Mouse (Mus musculus) forebrain, embryonic 16.5 days (tissue): ENCODE results near the gene Ppp5c. TPM values are rescaled to one million over a fixed set of nuclear protein-coding genes. Genes with fewer than 3 reads are reported as not detected.
A peak's percentile ranks its signal among the peaks of the same experiment; 100 is the strongest.
"Not testable (repeated sequence)": the region's sequence is repeated elsewhere in the genome, so short reads cannot be mapped to it uniquely, and the experiment has no call there.

ENCODE experiments used
- ATAC-seq: fragments of 200-750 bp; cut with Nextera tagmentation; 2 replicates; pipeline ENCODE4 v1.8.0; 2017; ENCODE audit warnings: mild to moderate bottlenecking, moderate library complexity
- H3K27ac ChIP-seq: fragments of 300-500 bp; sonication (generic); 2 replicates; pipeline ENCODE4 v1.5.1; 2014; ENCODE audit warnings: low read length, control low read depth
- H3K27me3 ChIP-seq: fragments of 300-500 bp; sonication (generic); replicated peaks from 2 replicates; pipeline ENCODE4 v1.6.1; 2014; ENCODE audit warnings: low read length; ENCODE audit not compliant: control insufficient read depth, insufficient read depth
- H3K36me3 ChIP-seq: fragments of 300-500 bp; sonication (generic); 2 replicates; pipeline ENCODE4 v1.6.1; 2014; ENCODE audit not compliant: control insufficient read depth, insufficient read depth
- H3K4me1 ChIP-seq: fragments of 300-500 bp; sonication (generic); replicated peaks from 2 replicates; pipeline ENCODE4 v1.6.1; 2014; ENCODE audit warnings: low read length; ENCODE audit not compliant: control insufficient read depth, insufficient read depth
- H3K4me2 ChIP-seq: fragments of 300-500 bp; sonication (generic); 2 replicates; pipeline ENCODE4 v1.6.1; 2014; ENCODE audit warnings: mild to moderate bottlenecking, low read length, control low read depth
- H3K4me3 ChIP-seq: fragments of 300-500 bp; sonication (generic); replicated peaks from 2 replicates; pipeline ENCODE4 v1.5.1; 2014; ENCODE audit warnings: mild to moderate bottlenecking, low read length, control low read depth
- H3K9ac ChIP-seq: fragments of 300-500 bp; sonication (generic); replicated peaks from 2 replicates; pipeline ENCODE4 v1.6.1; 2014; ENCODE audit warnings: low read depth, low read length, control low read depth
- H3K9me3 ChIP-seq: fragments of 300-500 bp; sonication (generic); 2 replicates; pipeline ENCODE4 v1.6.1; 2016; ENCODE audit warnings: low read length; ENCODE audit not compliant: control insufficient read depth
- WGBS: fragments of 180-500 bp; shearing (Covaris S2); extraction: QIAGEN DNeasy Blood & Tissue Kit; methylation state at CpG from one replicate; pipeline ENCODE4 v1.1.7; 2014; 5-methylcytosine and 5-hydroxymethylcytosine counted together
- polyA plus RNA-seq: library from polyadenylated mRNA; unstranded; fragments of >200 nt; fragmentation: Nextera tagmentation; extraction: Ambion mirVana; gene quantifications from 2 replicates; pipeline ENCODE4 v1.2.1, GENCODE M21; 2015

The Ppp5c gene
- 115 and 121 TPM in 2 replicates for polyA plus RNA-seq

DNA sequence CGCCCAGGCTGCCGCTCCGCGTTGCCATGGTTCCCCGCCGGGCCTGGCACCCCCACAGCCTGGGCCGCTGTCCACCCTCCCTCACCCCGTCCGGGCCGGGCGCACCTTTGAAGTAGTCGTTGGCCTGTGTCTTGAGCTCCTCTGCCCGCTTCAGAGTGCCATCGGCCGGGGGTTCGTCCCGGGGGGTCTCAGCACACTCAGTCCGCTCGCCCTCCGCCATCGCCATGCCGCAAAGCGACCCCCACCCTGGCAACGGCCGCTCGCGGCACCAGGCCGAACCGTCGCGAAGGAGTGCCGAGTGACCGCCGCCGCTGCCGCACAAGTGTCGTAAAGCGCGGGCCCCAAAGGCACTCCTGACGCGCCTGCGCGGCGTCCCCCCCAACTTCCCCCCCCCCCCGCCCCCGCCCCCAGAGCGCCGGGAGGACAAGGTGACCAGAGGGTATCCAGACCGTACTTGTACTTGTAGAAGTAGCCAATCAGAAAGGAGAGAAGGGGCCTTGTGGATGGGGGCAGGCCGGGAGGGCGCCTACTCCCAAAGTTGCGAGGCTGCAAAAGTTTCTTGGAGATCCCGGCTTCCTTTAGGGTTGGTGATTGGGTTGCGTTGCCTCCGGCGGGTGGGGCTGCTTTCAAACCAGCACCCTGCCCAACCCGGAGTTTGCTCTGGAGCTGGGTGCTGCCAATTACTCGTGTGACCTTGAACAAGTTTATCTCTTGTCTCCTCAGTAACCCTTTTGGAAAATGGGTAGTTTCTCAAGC, at the start of gene Ppp5c:
TSS of gene Ppp5c (minus strand) at position 337 of the 756 bp plus-strand sequence.
- H3K27ac ChIP-seq, result peak within 1 kb of the TSS; percentile 53; the same call in 1 of the 2 replicates
- WGBS, result under 1% methylated on average over 51 of the region's 58 CpGs
- no peaks in the 10 kb centered on the region for H3K36me3 ChIP-seq
- peak within 1 kb of the TSS; percentile 98 for H3K4me3 ChIP-seq
- H3K4me2 ChIP-seq, result peak within 1 kb of the TSS; percentile 92
- H3K27me3 ChIP-seq, result no peaks in the 10 kb centered on the region
- peak within 1 kb of the TSS; percentile 94 for H3K9ac ChIP-seq
- peaks cover 20% of the 10 kb centered on the region for H3K4me1 ChIP-seq
- H3K9me3 ChIP-seq, result no peaks in the 10 kb centered on the region
- peak; percentile 82 for ATAC-seq

DNA sequence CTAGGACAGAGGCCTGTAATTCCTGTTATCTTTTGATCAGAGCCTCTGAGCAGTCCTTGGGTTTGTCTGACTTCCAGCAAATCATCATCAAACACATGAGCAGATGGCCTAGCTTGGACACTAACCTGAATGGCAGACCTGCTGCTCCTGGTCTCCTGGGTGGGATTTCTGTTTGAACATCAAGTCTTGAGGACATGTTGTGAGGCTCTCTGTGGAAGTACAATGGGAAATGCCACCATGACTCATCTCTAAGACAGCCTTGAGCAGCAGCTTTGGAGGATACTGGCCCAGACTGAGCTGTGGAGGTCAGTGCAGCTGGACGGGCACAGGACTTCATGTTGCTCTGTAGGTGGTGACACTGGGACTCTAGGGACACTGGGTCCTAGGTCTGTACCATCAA, 48.8 kb upstream of the Ppp5c start:
- no peaks in the 10 kb centered on the region for H3K36me3 ChIP-seq
- no peaks in the 10 kb centered on the region for H3K4me1 ChIP-seq
- H3K4me3 ChIP-seq, result no peak overlapping the region
- no peaks in the 10 kb centered on the region for H3K27me3 ChIP-seq
- no peak overlapping the region for H3K9ac ChIP-seq
- H3K27ac ChIP-seq, result no peak overlapping the region
- no peaks in the 10 kb centered on the region for H3K9me3 ChIP-seq
- H3K4me2 ChIP-seq, result no peak overlapping the region
- ATAC-seq, result no peak
- WGBS, result 89% methylated on average over 1 of the region's 1 CpGs

DNA sequence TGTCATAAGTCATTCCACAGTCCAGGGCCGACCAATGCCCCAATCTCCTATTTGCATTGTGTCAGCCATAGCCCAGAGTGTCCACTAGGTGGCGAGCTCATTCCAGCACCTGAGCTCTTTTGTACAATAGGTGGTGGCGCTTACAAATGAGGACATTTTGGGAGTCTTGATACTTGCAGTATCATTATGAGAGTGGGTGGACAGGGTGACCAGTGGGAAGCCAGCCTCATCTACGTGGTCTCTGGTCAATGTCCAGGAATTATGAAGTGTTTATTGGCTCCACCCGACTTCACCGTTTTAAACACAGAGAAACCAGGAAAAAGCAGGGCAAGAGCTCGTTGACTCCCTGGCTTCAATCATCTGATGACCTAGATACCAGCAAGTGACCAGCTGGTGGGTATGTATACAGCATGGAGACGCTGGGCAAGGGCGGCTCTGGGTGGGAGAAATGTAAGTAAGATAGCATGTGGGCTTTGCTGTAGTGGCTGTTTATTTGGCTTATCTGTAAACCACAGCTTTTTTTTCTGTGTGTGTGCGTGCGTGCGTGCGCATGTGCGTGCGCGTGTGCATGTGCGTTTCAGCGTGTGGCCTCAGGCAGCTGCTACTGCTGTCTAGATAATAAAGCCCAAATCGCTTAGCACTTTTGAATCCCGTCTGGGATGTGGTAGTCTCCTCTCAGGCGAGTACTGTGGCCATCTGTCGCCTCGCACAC, 46.3 kb upstream of the Ppp5c start, which contains the start of gene Psg16:
TSS of gene Psg16 (plus strand) at position 137 of the 712 bp plus-strand sequence.
- H3K4me1 ChIP-seq, result no peaks in the 10 kb centered on the region
- H3K27ac ChIP-seq, result no peak within 1 kb of the TSS
- no peaks in the 10 kb centered on the region for H3K27me3 ChIP-seq
- WGBS, result 64% methylated on average over 23 of the region's 23 CpGs
- H3K4me3 ChIP-seq, result 0 out of 2 replicates have a peak within 1 kb of the TSS, but pooled peaks have one; percentile 8
- H3K4me2 ChIP-seq, result peak within 1 kb of the TSS; percentile 13
- no peaks in the 10 kb centered on the region for H3K9me3 ChIP-seq
- peak within 1 kb of the TSS; percentile 12; the same call in 1 of the 2 replicates for H3K9ac ChIP-seq
- peak; percentile 71 for ATAC-seq
- H3K36me3 ChIP-seq, result no peaks in the 10 kb centered on the region

DNA sequence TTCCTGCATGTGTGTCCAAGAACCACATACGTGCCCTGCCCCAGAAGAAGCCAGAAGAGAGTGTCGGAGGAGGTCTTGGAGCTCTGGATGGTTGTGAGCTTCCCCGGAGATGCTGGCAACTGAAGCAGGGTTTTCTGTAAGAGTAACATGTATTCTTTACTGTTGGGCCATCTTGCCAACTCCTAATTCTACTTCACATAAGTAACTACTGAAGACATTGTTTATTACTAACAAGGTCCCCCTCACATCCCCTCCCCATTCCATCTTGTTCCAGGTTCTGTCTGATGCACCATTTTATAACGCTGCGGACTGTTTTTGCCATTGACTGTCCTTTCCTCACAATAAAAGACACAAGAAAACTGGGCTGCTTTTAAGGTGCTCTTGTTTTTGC, 45.8 kb upstream of the Ppp5c start:
- H3K27me3 ChIP-seq, result no peaks in the 10 kb centered on the region
- no peak overlapping the region for H3K9ac ChIP-seq
- no peaks in the 10 kb centered on the region for H3K4me1 ChIP-seq
- no peaks in the 10 kb centered on the region for H3K36me3 ChIP-seq
- H3K27ac ChIP-seq, result no peak overlapping the region
- WGBS, result 60% methylated on average over 5 of the region's 5 CpGs
- no peak for ATAC-seq
- H3K9me3 ChIP-seq, result no peaks in the 10 kb centered on the region
- no peak overlapping the region for H3K4me2 ChIP-seq
- no peak overlapping the region for H3K4me3 ChIP-seq

DNA sequence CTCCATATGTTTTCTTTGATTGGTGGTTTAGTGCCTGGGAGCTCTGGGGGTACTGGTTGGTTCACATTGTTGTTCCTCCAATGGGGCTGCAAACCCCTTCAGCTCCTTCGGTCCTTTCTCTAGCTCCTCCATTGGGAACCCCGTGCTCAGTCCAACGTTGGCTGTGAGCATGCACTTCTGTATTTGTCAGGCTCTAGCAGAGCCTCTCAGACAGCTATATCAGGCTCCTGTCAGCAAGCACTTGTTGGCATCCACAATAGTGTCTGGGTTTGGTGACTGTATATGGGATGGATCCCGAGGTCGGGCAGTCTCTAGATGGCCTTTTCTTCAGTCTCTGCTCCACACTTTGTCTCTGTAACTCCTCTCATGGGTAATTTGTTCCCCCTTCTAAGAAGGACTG, 39.9 kb upstream of the Ppp5c start:
- H3K27me3 ChIP-seq, ATAC-seq, H3K4me3 ChIP-seq, H3K9ac ChIP-seq, H3K4me1 ChIP-seq, H3K4me2 ChIP-seq, H3K27ac ChIP-seq, H3K9me3 ChIP-seq, H3K36me3 ChIP-seq: not testable (repeated sequence)
- WGBS, result 68% methylated on average over 5 of the region's 5 CpGs

DNA sequence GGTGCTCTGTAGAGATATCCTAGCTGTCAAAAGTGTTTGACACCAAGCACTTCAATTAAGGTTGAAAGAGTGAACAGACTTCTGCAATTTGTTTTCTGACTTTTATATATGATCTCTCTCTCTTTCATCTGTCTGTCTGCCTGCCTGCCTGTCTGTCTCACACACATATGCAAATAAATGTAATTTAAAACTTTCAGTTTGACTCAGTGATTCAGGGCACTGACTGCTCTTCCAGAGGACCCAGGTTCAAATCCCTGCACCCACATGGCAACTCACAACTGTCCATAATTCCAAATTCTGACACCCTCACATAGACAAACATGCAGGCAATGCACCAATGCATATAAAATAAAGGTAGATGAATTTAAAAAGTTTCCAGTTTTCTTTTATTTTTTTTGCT, 39.3 kb upstream of the Ppp5c start:
- H3K4me2 ChIP-seq, result no peak overlapping the region
- no peak overlapping the region for H3K27ac ChIP-seq
- no peak for ATAC-seq
- H3K27me3 ChIP-seq, result no peaks in the 10 kb centered on the region
- H3K4me1 ChIP-seq, result peaks cover 9% of the 10 kb centered on the region
- no peak overlapping the region for H3K9ac ChIP-seq
- H3K4me3 ChIP-seq, result no peak overlapping the region
- no peaks in the 10 kb centered on the region for H3K9me3 ChIP-seq
- no peaks in the 10 kb centered on the region for H3K36me3 ChIP-seq

DNA sequence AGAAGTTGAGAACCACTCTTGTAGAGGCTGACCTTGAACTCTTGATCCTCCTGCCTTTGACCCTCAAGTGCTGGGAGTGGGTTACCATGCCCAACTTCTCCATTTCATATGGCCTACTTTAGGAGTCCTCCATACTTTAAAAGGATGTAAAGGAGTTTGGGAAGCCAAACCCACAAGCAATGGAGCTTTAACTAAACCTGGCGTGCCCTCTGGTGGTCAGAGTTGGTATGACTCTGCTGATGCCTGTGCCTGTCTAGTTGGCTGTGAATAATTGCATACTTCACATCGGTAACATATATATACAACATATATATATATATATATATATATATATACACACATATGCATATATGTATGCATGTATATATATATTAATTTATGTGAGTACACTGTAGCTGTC, 38.7 kb upstream of the Ppp5c start:
- Histone ChIP-seq H3K4me1 (peaks cover 10% of the 10 kb centered on the region), H3K27ac (no peak overlapping the region), H3K4me2 (no peak overlapping the region), H3K4me3 (no peak overlapping the region), H3K27me3 (no peaks in the 10 kb centered on the region), H3K9ac (no peak overlapping the region), H3K36me3 (no peaks in the 10 kb centered on the region), H3K9me3 (no peaks in the 10 kb centered on the region)
- no peak for ATAC-seq
- WGBS, result 8% methylated on average over 2 of the region's 2 CpGs

DNA sequence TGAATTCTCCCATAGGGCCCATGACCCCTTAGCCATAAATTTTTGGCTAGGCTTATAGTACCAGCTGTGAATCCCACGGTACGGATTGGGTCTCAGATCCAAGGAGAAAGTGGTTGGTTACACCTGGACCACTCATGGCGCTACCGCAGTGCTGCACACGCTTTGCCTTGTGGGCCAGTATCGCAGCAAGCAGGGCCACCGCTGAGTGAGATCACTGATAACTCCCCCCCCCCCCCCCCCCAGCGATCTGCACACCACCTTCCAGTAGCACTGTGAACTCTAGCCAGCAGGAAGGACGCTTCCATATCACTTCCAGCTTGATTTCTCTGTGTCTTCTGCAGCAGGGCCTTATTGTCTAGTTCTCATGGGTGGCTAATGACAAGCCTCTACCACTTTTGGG, 37.9 kb upstream of the Ppp5c start:
- Histone ChIP-seq H3K9ac (no peak overlapping the region), H3K27me3 (no peaks in the 10 kb centered on the region), H3K4me3 (no peak overlapping the region), H3K9me3 (no peaks in the 10 kb centered on the region), H3K4me1 (peaks cover 15% of the 10 kb centered on the region), H3K4me2 (no peak overlapping the region), H3K27ac (no peak overlapping the region), H3K36me3 (no peaks in the 10 kb centered on the region)
- 88% methylated on average over 8 of the region's 9 CpGs for WGBS
- no peak for ATAC-seq

DNA sequence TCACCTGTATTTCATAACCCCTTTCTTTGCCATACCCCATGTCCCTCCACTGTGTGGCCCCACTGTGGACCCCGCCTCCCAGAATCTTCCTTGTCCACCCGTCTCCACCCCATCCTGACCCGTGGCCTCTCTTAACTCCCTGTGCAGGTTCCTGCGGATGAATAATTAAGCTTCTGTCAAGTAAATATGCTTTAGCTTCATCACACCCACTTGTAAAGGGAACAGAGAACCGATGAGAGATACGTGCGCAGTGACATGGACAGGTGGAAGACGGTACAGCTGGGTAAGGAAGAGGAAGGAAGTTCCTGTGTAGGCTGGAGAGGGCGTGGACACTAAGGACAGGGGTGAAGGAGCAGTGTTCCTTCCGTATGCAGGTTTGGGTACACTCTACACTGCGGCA, 35.1 kb upstream of the Ppp5c start:
- no peaks in the 10 kb centered on the region for H3K27me3 ChIP-seq
- no peak for ATAC-seq
- no peaks in the 10 kb centered on the region for H3K9me3 ChIP-seq
- H3K4me2 ChIP-seq, result peak overlapping the region; percentile 65
- H3K36me3 ChIP-seq, result no peaks in the 10 kb centered on the region
- WGBS, result 20% methylated on average over 11 of the region's 11 CpGs
- H3K4me3 ChIP-seq, result peak overlapping the region; percentile 48
- peaks cover 40% of the 10 kb centered on the region for H3K4me1 ChIP-seq
- H3K27ac ChIP-seq, result no peak overlapping the region
- H3K9ac ChIP-seq, result no peak overlapping the region; the same call in 1 of the 2 replicates
